Mouse (Mus musculus): ENCODE results near the gene Macf1.

GRCm38 (mm10) chr4:123682291-123682690 lies 1.9 kb downstream of the Macf1 start:
- TF ChIP-seq CTCF (IDR thresholded peaks at IDR 0.05; ENCODE audit: extremely low read depth, insufficient read depth, low read length) = no peak
- no peak for TF ChIP-seq POLR2A (IDR thresholded peaks at IDR 0.05; ENCODE audit: extremely low read depth, insufficient read depth, low read length)
